Mouse (Mus musculus) T-helper 2 cell (primary cell): ENCODE measurements around the gene Setdb1.
"Not testable (repeated sequence)": the region's sequence is repeated elsewhere in the genome, so short reads cannot be mapped to it uniquely, and the experiment has no call there.

ENCODE experiments used
- in situ Hi-C: fragments of 300-600 bp; cut with MboI, MseI; formaldehyde crosslinking; loops from one replicate; pipeline ENCODE4 v1.15.1; 2025; ENCODE audit warnings: high pct_unique_total_duplicates

Setdb1 gene

GRCm38 (mm10) chr3:95356701-95357449 lies at the start of gene Setdb1:
Gene Setdb1 (minus strand): TSS chr3:95357202.
- in situ Hi-C loops, result not testable (repeated sequence)

GRCm38 (mm10) chr3:95402741-95403140 lies 45.7 kb upstream of the Setdb1 start, which contains the start of gene 4930558C23Rik:
Gene 4930558C23Rik (minus strand): TSS chr3:95402841.
- in situ Hi-C loops, result no loop called here

GRCm38 (mm10) chr3:95394385-95394784 lies 37.4 kb upstream of the Setdb1 start:
- in situ Hi-C loops, result no loop called here

GRCm38 (mm10) chr3:95385401-95386075 lies 28.5 kb upstream of the Setdb1 start:
- in situ Hi-C loops, result no loop called here

GRCm38 (mm10) chr3:95373208-95373607 lies 16.2 kb upstream of the Setdb1 start:
- in situ Hi-C loops, result no loop called here

GRCm38 (mm10) chr3:95370101-95370500 lies 13.1 kb upstream of the Setdb1 start:
- in situ Hi-C loops, result no loop called here

- in situ Hi-C loops, result not testable (repeated sequence)
These were observed 3.3 kb upstream of the Setdb1 start for GRCm38 (mm10) chr3:95360276-95360675.

- in situ Hi-C loops, result no loop called here
These were observed 744 bp upstream of the Setdb1 start for GRCm38 (mm10) chr3:95357746-95358145.

GRCm38 (mm10) chr3:95355911-95356544 lies 974 bp downstream of the Setdb1 start:
- in situ Hi-C loops, result not testable (repeated sequence)

GRCm38 (mm10) chr3:95349491-95349890 lies 7.5 kb downstream of the Setdb1 start:
- in situ Hi-C loops, result no loop called here

GRCm38 (mm10) chr3:95348343-95348742 lies 8.7 kb downstream of the Setdb1 start:
- in situ Hi-C loops, result not testable (repeated sequence)

- in situ Hi-C loops, result no loop called here
These were observed 10.5 kb downstream of the Setdb1 start for GRCm38 (mm10) chr3:95346454-95346853.

GRCm38 (mm10) chr3:95343356-95344000 lies 13.5 kb downstream of the Setdb1 start:
- in situ Hi-C loops, result loop anchor here (5.0 kb wide), 2 partner anchors 114 to 499 kb away; no protein-coding TSS in a partner anchor

GRCm38 (mm10) chr3:95338251-95338650 lies 18.8 kb downstream of the Setdb1 start:
- in situ Hi-C loops, result no loop called here

GRCm38 (mm10) chr3:95337345-95337744 lies 19.7 kb downstream of the Setdb1 start:
- in situ Hi-C loops, result no loop called here

- in situ Hi-C loops, result no loop called here
These were observed 25.5 kb downstream of the Setdb1 start for GRCm38 (mm10) chr3:95331528-95331927.

GRCm38 (mm10) chr3:95328803-95329404 lies 28.1 kb downstream of the Setdb1 start:
- in situ Hi-C loops, result no loop called here

GRCm38 (mm10) chr3:95324454-95325144 lies 32.4 kb downstream of the Setdb1 start:
- in situ Hi-C loops, result no loop called here

- in situ Hi-C loops, result no loop called here
These were observed 33.6 kb downstream of the Setdb1 start for GRCm38 (mm10) chr3:95323429-95323828.

GRCm38 (mm10) chr3:95319701-95320625 lies 37.0 kb downstream of the Setdb1 start:
- in situ Hi-C loops, result no loop called here
